Comparison of ENCODE assay signal across 10 mouse cellular contexts in the genomic region with DNA sequence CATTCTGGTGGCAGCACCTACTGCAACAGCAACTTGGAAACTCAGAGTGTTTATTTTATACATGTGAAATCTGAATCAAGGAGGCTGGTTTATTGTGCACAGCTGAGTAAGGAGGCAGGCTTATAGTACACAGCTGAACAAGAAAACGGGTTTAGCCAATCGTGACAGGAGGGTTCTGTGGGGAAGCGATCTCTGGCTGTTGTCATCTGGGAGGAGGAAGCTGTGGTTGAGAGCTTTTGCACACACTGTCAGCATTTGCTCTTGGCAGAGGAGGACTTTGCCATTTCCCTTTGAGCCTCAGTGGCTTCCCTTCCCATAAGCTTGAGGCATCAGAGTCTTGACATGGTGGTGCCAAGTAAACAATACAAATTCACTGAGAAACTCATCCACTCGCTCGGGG. TPM values are rescaled to one million over a fixed set of nuclear protein-coding genes. Genes with fewer than 3 reads are reported as not detected.
A peak's percentile ranks its signal among the peaks of the same experiment; 100 is the strongest.
DNase-seq lines count a peak whose midpoint lies in the region; ATAC-seq and TF ChIP-seq lines count a peak whose summit lies in the region.
"Had no signal": no experiment of that assay in that cellular context is flagged by ENCODE, and none has a peak within 500 bp of the region (broad histone marks: within the 10 kb centered on the region; RNA-seq: fewer than 3 reads in every experiment).

No protein-coding gene starts in this region.

- no peak overlapping the region for H3K4me3 ChIP-seq in bone marrow macrophage, adult 2 months (ENCODE audit: insufficient read depth, low read length)
- no peak overlapping the region for H3K4me3 ChIP-seq in hindbrain, embryonic 10.5 days
- H3K4me3 ChIP-seq: intestine, embryonic 15.5 days had no signal

- H3K27me3 ChIP-seq in hindbrain, embryonic 10.5 days (ENCODE audit: insufficient read depth, poor library complexity, severe bottlenecking) = no peaks in the 10 kb centered on the region
- H3K27me3 ChIP-seq: intestine, embryonic 15.5 days had no signal

- no peak for TF ChIP-seq CTCF in bone marrow macrophage, adult 2 months (IDR thresholded peaks at IDR 0.05; ENCODE audit: low read depth, low read length)

- no peaks in the 10 kb centered on the region for H3K9me3 ChIP-seq in hindbrain, embryonic 10.5 days
- H3K9me3 ChIP-seq: intestine, embryonic 15.5 days had no signal

- peak; percentile 87 for ATAC-seq in megakaryocyte progenitor cell, adult 5-6 weeks (replicated peaks; ENCODE audit: poor library complexity)
- ATAC-seq: intestine, embryonic 15.5 days had no signal

- 81% methylated on average over 5 of the region's 5 CpGs for WGBS in hindbrain, embryonic 10.5 days

- H3K36me3 ChIP-seq in hindbrain, embryonic 10.5 days = no peaks in the 10 kb centered on the region
- H3K36me3 ChIP-seq: intestine, embryonic 15.5 days had no signal

- peak; percentile 13 to 20 for DNase-seq in spleen, adult 18-20 months
- no peak for DNase-seq in spleen, adult 12 weeks (ENCODE audit: low spot score)
- DNase-seq in thymus, postnatal 4 days = peak; percentile 58
- DNase-seq in hindbrain, embryonic 10.5 days (ENCODE audit: low spot score) = no peak
- no peak for DNase-seq in ovary, adult 18-20 months (ENCODE audit: low spot score)
- no peak for DNase-seq in testis, postnatal 14 days (ENCODE audit: low spot score)
- DNase-seq: adrenal gland, adult 2 months had no signal

- peaks cover 35% of the 10 kb centered on the region for H3K4me1 ChIP-seq in bone marrow macrophage, adult 2 months (ENCODE audit: control insufficient read depth, insufficient read depth, low read length)
- no peaks in the 10 kb centered on the region for H3K4me1 ChIP-seq in hindbrain, embryonic 10.5 days (replicated peaks)
- H3K4me1 ChIP-seq: intestine, embryonic 15.5 days had no signal

- H3K27ac ChIP-seq in bone marrow macrophage, adult 2 months (ENCODE audit: insufficient read depth, low read depth, low read length) = peak overlapping the region; percentile 95
- H3K27ac ChIP-seq in hindbrain, embryonic 10.5 days = no peak overlapping the region
- H3K27ac ChIP-seq: intestine, embryonic 15.5 days had no signal

- no peak for TF ChIP-seq POLR2A in bone marrow macrophage, adult 2 months (IDR thresholded peaks at IDR 0.05; ENCODE audit: borderline replicate concordance, low read depth, low read length)

RNA-seq across cellular contexts. Expression of a gene that starts 11.0 kb away (rescaled TPM):
- 10.7 and 11.4 TPM in 2 replicates for polyA plus RNA-seq in bone marrow macrophage, adult 2 months (2012; ENCODE audit: insufficient read depth, insufficient read length, missing spikeins)
- total RNA-seq in megakaryocyte progenitor cell, adult 5-6 weeks (2015) = 6.0 and 8.0 TPM in 2 replicates
- 8.7 and 10.2 TPM in 2 replicates for total RNA-seq in megakaryocyte progenitor cell, adult 5-6 weeks (2017)
- 41.7 and 47.0 TPM in 2 replicates for polyA plus RNA-seq in hindbrain, embryonic 10.5 days (2016; fragmentation: Nextera tagmentation; extraction: Ambion mirVana)

Comparison
In these comparisons a context has a peak if more than half of its experiments do, and no peak if none do; other contexts are left out.
1. DNase-seq: peak in spleen, adult 18-20 months (2 of 2) and thymus, postnatal 4 days (single experiment); none in spleen, adult 12 weeks (single experiment), hindbrain, embryonic 10.5 days (single experiment), ovary, adult 18-20 months (single experiment) and testis, postnatal 14 days (single experiment).